Mouse (Mus musculus): ENCODE data around the gene A930004D18Rik.

DNA sequence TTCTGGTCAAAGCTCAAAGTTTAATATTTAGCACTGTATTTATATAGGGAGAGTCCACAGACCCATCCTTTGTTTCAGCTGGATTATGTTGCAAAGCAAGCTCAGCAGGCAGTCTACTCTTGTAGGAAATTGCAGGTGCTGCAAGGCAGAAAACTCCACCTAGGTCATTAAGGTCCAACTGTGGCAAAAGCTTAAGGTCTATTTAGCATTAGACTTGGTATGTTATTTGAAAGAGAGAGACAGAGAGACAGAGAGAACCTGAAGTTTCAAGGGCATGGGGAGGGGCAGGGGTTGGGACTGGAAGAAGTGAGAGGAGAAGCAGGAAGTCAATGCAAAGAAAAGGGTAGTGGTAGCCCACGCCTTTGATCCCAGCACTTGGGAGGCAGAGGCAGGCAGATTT is 54.8 kb downstream of the A930004D18Rik start:
- no peak for TF ChIP-seq E2F4 (IDR thresholded peaks at IDR 0.05; ENCODE audit: borderline replicate concordance, low read depth, low read length)
- TF ChIP-seq TBP (IDR thresholded peaks at IDR 0.05; ENCODE audit: low read depth, low read length): no peak
- TF ChIP-seq ZKSCAN1 (IDR thresholded peaks at IDR 0.05; ENCODE audit: low read depth, low read length): no peak
- TF ChIP-seq RAD21 (IDR thresholded peaks at IDR 0.05; ENCODE audit: low read depth, low read length): no peak
- no peak for TF ChIP-seq CTCF (IDR thresholded peaks at IDR 0.05 in 2 of 3, conservative IDR thresholded peaks at IDR 0.05 in 1 of 3; ENCODE audit: control insufficient read depth in 1 of 3, insufficient read depth in 1 of 3, low read depth in 2 of 3, low read length in 3 of 3, poor library complexity in 1 of 3, severe bottlenecking in 1 of 3)
- TF ChIP-seq SMC3 (IDR thresholded peaks at IDR 0.05; ENCODE audit: low read depth, low read length): no peak
- no peak for TF ChIP-seq NRF1 (IDR thresholded peaks at IDR 0.05; ENCODE audit: insufficient read depth, low read depth, low read length, poor library complexity, severe bottlenecking)
- no peak for TF ChIP-seq MEF2A (IDR thresholded peaks at IDR 0.05; ENCODE audit: extremely low read depth, insufficient replicate concordance, low read depth, low read length, poor library complexity, severe bottlenecking)
